ENCODE assay signal across 9 mouse cellular contexts in genomic region chr7:51913292-51914050, GRCm38 (mm10). TPM values are rescaled to one million over a fixed set of nuclear protein-coding genes. Genes with fewer than 3 reads are reported as not detected.
DNase-seq lines count a peak whose midpoint lies in the region; ATAC-seq lines count a peak whose summit lies in the region.
"Had no signal": no experiment of that assay in that cellular context is flagged by ENCODE, and none has a peak within 500 bp of the region (broad histone marks: within the 10 kb centered on the region; RNA-seq: fewer than 3 reads in every experiment).

No protein-coding gene starts in this region.

- DNase-seq in kidney, postnatal 14 days: no peak
- DNase-seq in cerebellum, adult 11-12 months: peak; percentile 20
- no peak for DNase-seq in thymus, postnatal 0 days (ENCODE audit: low spot score)
- no peak for DNase-seq in adrenal gland, adult 8-10 months
- no peak for DNase-seq in T-cell, adult 2 months (ENCODE audit: low spot score)

- no peaks in the 10 kb centered on the region for H3K27me3 ChIP-seq in kidney, embryonic 15.5 days
- no peaks in the 10 kb centered on the region for H3K27me3 ChIP-seq in heart, embryonic 11.5 days (ENCODE audit: control insufficient read depth, insufficient read depth, low read length)
- H3K27me3 ChIP-seq: liver, embryonic 15.5 days had no signal

- peak; percentile 76 for ATAC-seq in kidney, embryonic 15.5 days (replicated peaks; ENCODE audit: low FRiP score)
- peak; percentile 68 for ATAC-seq in heart, embryonic 11.5 days (replicated peaks; ENCODE audit: insufficient number of reproducible peaks, low FRiP score, low TSS enrichment)
- 0 out of 2 replicates have a peak, but pooled peaks have one; percentile 17 for ATAC-seq in megakaryocyte progenitor cell, adult 5-6 weeks (replicated peaks; ENCODE audit: poor library complexity)

- H3K9me3 ChIP-seq in kidney, embryonic 15.5 days (replicated peaks): no peaks in the 10 kb centered on the region
- no peaks in the 10 kb centered on the region for H3K9me3 ChIP-seq in heart, embryonic 11.5 days (replicated peaks; ENCODE audit: control insufficient read depth, low read length)
- H3K9me3 ChIP-seq: liver, embryonic 15.5 days had no signal

- WGBS in kidney, embryonic 15.5 days: 81% methylated on average over 3 of the region's 3 CpGs
- 76% methylated on average over 3 of the region's 3 CpGs for WGBS in heart, embryonic 11.5 days (ENCODE audit: insufficient replicate concordance)

- H3K4me1 ChIP-seq in kidney, embryonic 15.5 days: peaks cover 5% of the 10 kb centered on the region; the same call in 1 of the 2 replicates
- H3K4me1 ChIP-seq in heart, embryonic 11.5 days (ENCODE audit: control insufficient read depth, insufficient read depth, low read length): peaks cover 6% of the 10 kb centered on the region; the same call in 1 of the 2 replicates
- H3K4me1 ChIP-seq: liver, embryonic 15.5 days had no signal

- H3K36me3 ChIP-seq in kidney, embryonic 15.5 days: no peaks in the 10 kb centered on the region
- H3K36me3 ChIP-seq in heart, embryonic 11.5 days (ENCODE audit: control insufficient read depth, insufficient read depth, low read length): no peaks in the 10 kb centered on the region
- H3K36me3 ChIP-seq: liver, embryonic 15.5 days had no signal

- no peak overlapping the region for H3K4me3 ChIP-seq in kidney, embryonic 15.5 days (replicated peaks)
- H3K4me3 ChIP-seq in heart, embryonic 11.5 days (ENCODE audit: low read depth, low read length): no peak overlapping the region
- H3K4me3 ChIP-seq: liver, embryonic 15.5 days had no signal

- no peak overlapping the region for H3K4me2 ChIP-seq in kidney, embryonic 15.5 days
- no peak overlapping the region for H3K4me2 ChIP-seq in heart, embryonic 11.5 days
- H3K4me2 ChIP-seq: liver, embryonic 15.5 days had no signal

- no peak overlapping the region for H3K9ac ChIP-seq in kidney, embryonic 15.5 days
- no peak overlapping the region for H3K9ac ChIP-seq in heart, embryonic 11.5 days (ENCODE audit: low read depth, low read length)
- H3K9ac ChIP-seq: liver, embryonic 15.5 days had no signal

- H3K27ac ChIP-seq in kidney, embryonic 15.5 days: peak overlapping the region; percentile 13; the same call in 1 of the 2 replicates
- H3K27ac ChIP-seq in heart, embryonic 11.5 days (ENCODE audit: low read depth, low read length): no peak overlapping the region; the same call in 1 of the 2 replicates
- H3K27ac ChIP-seq: liver, embryonic 15.5 days had no signal

RNA-seq across cellular contexts. Expression of gene Fancf, which starts 51.4 kb away (rescaled TPM):
- 11.1 and 11.9 TPM in 2 replicates for polyA plus RNA-seq in kidney, embryonic 15.5 days (2015; fragmentation: Nextera tagmentation; extraction: Ambion mirVana)
- polyA plus RNA-seq in heart, embryonic 11.5 days (2014; fragmentation: Nextera tagmentation; extraction: Ambion mirVana): 8.3 and 8.6 TPM in 2 replicates
- 11.0 and 11.3 TPM in 2 replicates for total RNA-seq in megakaryocyte progenitor cell, adult 5-6 weeks (2015)
- 8.7 and 9.5 TPM in 2 replicates for total RNA-seq in megakaryocyte progenitor cell, adult 5-6 weeks (2017)
- 9.8 and 9.9 TPM in 2 replicates for polyA plus RNA-seq in thymus, postnatal 0 days (2015; fragmentation: Nextera tagmentation; extraction: Ambion mirVana)
- 10 to 100 TPM; 10.5 to 16.5 (median 13.5) TPM for total RNA-seq in adrenal gland, adult 8-10 months (2022)

RNA-seq across cellular contexts. Expression of gene Gas2, which starts 51.7 kb away (rescaled TPM):
- 93.5 and 93.9 TPM in 2 replicates for polyA plus RNA-seq in kidney, embryonic 15.5 days (2015; fragmentation: Nextera tagmentation; extraction: Ambion mirVana)
- polyA plus RNA-seq in heart, embryonic 11.5 days (2014; fragmentation: Nextera tagmentation; extraction: Ambion mirVana): 8.8 and 9.9 TPM in 2 replicates
- total RNA-seq in megakaryocyte progenitor cell, adult 5-6 weeks (2015): 9.7 and 14.2 TPM in 2 replicates
- 7.5 and 11.4 TPM in 2 replicates for total RNA-seq in megakaryocyte progenitor cell, adult 5-6 weeks (2017)
- polyA plus RNA-seq in thymus, postnatal 0 days (2015; fragmentation: Nextera tagmentation; extraction: Ambion mirVana): 9.9 and 10.5 TPM in 2 replicates
- 10 to 100 TPM; 45.7 to 85.5 (median 58.7) TPM for total RNA-seq in adrenal gland, adult 8-10 months (2022)

Comparison
In these comparisons a context has a peak if more than half of its experiments do, and no peak if none do; other contexts are left out.
1. ATAC-seq: peak in every context shown above with its lines; median percentile 76 in kidney, embryonic 15.5 days; 68 in heart, embryonic 11.5 days; 17 in megakaryocyte progenitor cell, adult 5-6 weeks.